Mouse (Mus musculus) heart, adult 2 months (tissue): ENCODE measurements around the gene Nrf1.

ENCODE experiments used
- CTCF ChIP-seq: fragments of 200-600 bp; IDR thresholded peaks from 2 replicates; pipeline ENCODE4 v1.8.1; 2022; ENCODE audit warnings: antibody characterized with exemption, mild to moderate bottlenecking, moderate library complexity
- EP300 ChIP-seq: fragments of 200-500 bp; IDR thresholded peaks from 2 replicates; pipeline ENCODE4 v1.6.1; 2011; ENCODE audit warnings: low read depth, low read length, control low read depth; ENCODE audit not compliant: insufficient read depth
- POLR2A ChIP-seq: fragments of 200-500 bp; IDR thresholded peaks from 2 replicates; pipeline ENCODE4 v1.6.1; 2011; ENCODE audit warnings: mild to moderate bottlenecking, low read depth, low read length, control low read depth; ENCODE audit not compliant: insufficient read depth

DNA sequence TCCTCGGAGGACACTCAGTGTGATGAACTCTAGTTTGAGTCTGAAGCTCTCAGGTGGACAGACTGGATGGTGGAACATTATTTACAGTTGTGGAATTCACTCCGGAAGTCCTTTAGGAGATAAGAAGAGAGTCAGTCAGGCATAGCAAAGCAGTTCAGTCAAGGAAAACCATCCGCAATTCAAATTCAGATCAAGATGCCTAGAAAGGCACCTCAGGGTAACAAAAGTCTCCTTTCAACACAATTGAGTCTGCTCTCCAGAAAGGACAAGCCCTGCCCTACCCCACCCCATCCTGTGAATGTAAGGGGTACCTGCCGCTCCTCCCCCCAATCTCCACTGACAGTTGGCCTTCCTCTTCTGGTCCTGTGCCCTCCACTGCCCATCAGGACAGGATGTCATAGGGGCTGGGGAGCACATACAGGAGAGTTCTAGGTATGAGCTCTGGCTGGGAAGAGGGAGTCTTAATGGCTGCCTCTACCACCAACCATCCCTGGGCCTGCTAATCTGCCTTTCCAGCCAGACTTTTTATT lies 111.8 kb downstream of the Nrf1 start:
- no peak for TF ChIP-seq CTCF
- no peak for TF ChIP-seq POLR2A
- TF ChIP-seq EP300 = no peak
